Mouse (Mus musculus) brain, adult 10 weeks (tissue): ENCODE measurements around the gene Serpinb8. TPM values are rescaled to one million over a fixed set of nuclear protein-coding genes. Genes with fewer than 3 reads are reported as not detected.

Source experiments
- polyA plus RNA-seq: library from polyadenylated mRNA; stranded (reverse); fragments of 350-450 nt; fragmentation: Illumina TruSeq; extraction: RNeasy Lipid Tissue Mini Kit (QIAGEN cat#74804); gene quantifications from one replicate; pipeline ENCODE4 v1.2.3, GENCODE M21; 2015; ENCODE audit warnings: low read depth, low replicate concordance

The Serpinb8 gene
- polyA plus RNA-seq, result 8.4 TPM

DNA sequence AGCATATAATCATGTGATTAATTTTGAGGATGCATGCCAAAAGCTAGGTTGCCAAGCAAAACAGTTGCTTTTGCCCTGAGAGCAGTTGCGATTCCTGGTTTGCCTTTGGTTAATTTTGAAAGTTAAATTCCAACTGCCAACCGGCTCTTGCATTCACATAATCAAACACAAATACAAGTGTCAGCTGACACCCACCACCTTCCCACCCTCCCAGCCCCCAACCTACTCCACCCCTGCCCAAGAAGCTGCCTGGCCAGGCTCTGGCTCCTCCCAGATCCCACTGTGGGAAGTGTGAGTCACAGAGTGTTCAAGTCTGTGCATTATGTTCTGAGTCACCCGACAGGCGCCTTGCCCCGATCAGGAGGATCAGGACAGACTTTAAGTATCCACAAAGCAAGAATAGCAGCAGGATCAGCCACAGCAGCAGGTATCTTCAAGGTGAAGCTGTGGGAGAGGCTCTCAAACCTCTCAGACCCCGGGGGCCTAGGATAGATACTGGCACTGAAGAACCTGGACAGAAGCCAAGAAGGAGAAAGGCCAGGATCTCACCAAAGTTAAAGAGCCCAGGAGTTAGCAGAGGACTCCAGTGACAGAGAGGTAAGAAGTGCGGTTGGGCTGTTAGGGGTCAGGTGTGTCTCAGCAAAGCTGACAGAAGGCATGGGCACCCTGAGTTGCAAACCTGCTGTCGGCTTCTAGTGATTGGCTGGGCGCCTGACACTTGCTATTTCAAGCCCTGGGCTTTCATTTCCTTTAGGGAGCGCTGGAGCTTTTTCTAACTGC, at the start of gene Serpinb8:
Gene Serpinb8, plus strand, starts transcription at position 316 of the 780 bp plus-strand sequence.

Other genes with a start within 250 kb of the Serpinb8 start
- not detected for gene Serpinb11, start 228.8 kb upstream of the Serpinb8 start, polyA plus RNA-seq
- gene Serpinb7, start 190.4 kb upstream of the Serpinb8 start, polyA plus RNA-seq, result not detected
- not detected for gene Serpinb2, start 78.6 kb upstream of the Serpinb8 start, polyA plus RNA-seq